Mouse (Mus musculus) layer of hippocampus, postnatal 25 days (tissue): ENCODE data around the gene Pkd2l1. TPM values are rescaled to one million over a fixed set of nuclear protein-coding genes. Genes with fewer than 3 reads are reported as not detected.
"Not testable (repeated sequence)": the region's sequence is repeated elsewhere in the genome, so short reads cannot be mapped to it uniquely, and the experiment has no call there.

Source experiments
- DNase-seq, 2 experiments: peaks; one replicate each; pipeline ENCODE4 v3.0.0; 2022; ENCODE audit warnings: mixed read lengths in 2 of 2, low spot score in 1 of 2; ENCODE audit errors: extremely low spot score in 1 of 2
- total RNA-seq, 2 experiments: library from RNA; stranded (reverse); gene quantifications; 2 replicates each; pipeline ENCODE4 v1.2.3; 2021

The Pkd2l1 gene
- total RNA-seq, 2 experiments from 2014 or later, result 0.09 to 0.25 TPM

- no peak for DNase-seq
Observed at GRCm38 (mm10) chr19:44161515-44161914, 30.7 kb downstream of the Pkd2l1 start.

- DNase-seq, result no peak
Observed at GRCm38 (mm10) chr19:44159386-44159785, 32.9 kb downstream of the Pkd2l1 start.

- DNase-seq, result no peak
Observed at GRCm38 (mm10) chr19:44157005-44157404, 35.2 kb downstream of the Pkd2l1 start.

- no peak for DNase-seq
Observed at GRCm38 (mm10) chr19:44153781-44154180, 38.5 kb downstream of the Pkd2l1 start.

- DNase-seq, result no peak
Observed at GRCm38 (mm10) chr19:44148991-44149390, 43.3 kb downstream of the Pkd2l1 start.

GRCm38 (mm10) chr19:44148345-44148744, 43.9 kb downstream of the Pkd2l1 start:
- DNase-seq, result no peak

GRCm38 (mm10) chr19:44146951-44147350, 45.3 kb downstream of the Pkd2l1 start:
- DNase-seq, result no peak

GRCm38 (mm10) chr19:44146568-44146879, 45.7 kb downstream of the Pkd2l1 start:
- no peak for DNase-seq

GRCm38 (mm10) chr19:44145702-44146567, 46.3 kb downstream of the Pkd2l1 start, which contains the start of gene Bloc1s2:
Gene Bloc1s2, minus strand, starts transcription at chr19:44146446.
- peak; percentile 83 to 84 for DNase-seq

- DNase-seq, result no peak
Observed at GRCm38 (mm10) chr19:44144366-44144765, 47.9 kb downstream of the Pkd2l1 start.

- DNase-seq, result no peak
Observed at GRCm38 (mm10) chr19:44135960-44136485, 56.2 kb downstream of the Pkd2l1 start.

GRCm38 (mm10) chr19:44135072-44135959, 56.9 kb downstream of the Pkd2l1 start, which contains the start of gene Cwf19l1:
Gene Cwf19l1, minus strand, starts transcription at chr19:44135876.
- DNase-seq, result peak; percentile 83 to 86

GRCm38 (mm10) chr19:44132917-44133316, 59.3 kb downstream of the Pkd2l1 start:
- no peak for DNase-seq

GRCm38 (mm10) chr19:44128560-44128959, 63.7 kb downstream of the Pkd2l1 start:
- DNase-seq, result no peak

- DNase-seq, result no peak
Observed at GRCm38 (mm10) chr19:44127729-44128497, 64.3 kb downstream of the Pkd2l1 start.

GRCm38 (mm10) chr19:44121137-44121536, 71.1 kb downstream of the Pkd2l1 start:
- DNase-seq, result no peak

GRCm38 (mm10) chr19:44120686-44121085, 71.6 kb downstream of the Pkd2l1 start:
- not testable (repeated sequence) for DNase-seq

- DNase-seq, result no peak
Observed at GRCm38 (mm10) chr19:44117793-44118192, 74.4 kb downstream of the Pkd2l1 start.

- no peak for DNase-seq
Observed at GRCm38 (mm10) chr19:44111706-44112105, 80.5 kb downstream of the Pkd2l1 start.

- no peak for DNase-seq
Observed at GRCm38 (mm10) chr19:44110356-44110755, 81.9 kb downstream of the Pkd2l1 start.
